Mouse (Mus musculus) hindbrain, embryonic 11.5 days (tissue): ENCODE measurements at regions not wholly inside any gene's neighbourhood (a gene's known extent, or its start where the extent isn't known, plus 50 kb on each side); places are given as distances from the start of the nearest gene placed in this dataset.
A peak's percentile ranks its signal among the peaks of the same experiment; 100 is the strongest.

Source experiments
- ATAC-seq: fragments of 200-750 bp; cut with Nextera tagmentation; 2 replicates; pipeline ENCODE4 v1.8.0; 2017; ENCODE audit warnings: mild to moderate bottlenecking, moderate TSS enrichment, moderate library complexity; ENCODE audit not compliant: low FRiP score
- DNase-seq: peaks from one replicate; pipeline ENCODE4 v3.0.0-alpha.2; 2015; ENCODE audit warnings: low spot score
- H3K27ac ChIP-seq: fragments of 300-500 bp; sonication (generic); 2 replicates; pipeline ENCODE4 v1.5.1; 2014; ENCODE audit warnings: mild to moderate bottlenecking, low read depth, low read length
- H3K27me3 ChIP-seq: fragments of 300-500 bp; sonication (generic); 2 replicates; pipeline ENCODE4 v1.6.1; 2014; ENCODE audit warnings: mild to moderate bottlenecking, low read length, moderate library complexity, mixed read lengths; ENCODE audit not compliant: control insufficient read depth, insufficient read depth
- H3K36me3 ChIP-seq: fragments of 300-500 bp; sonication (generic); 2 replicates; pipeline ENCODE4 v1.6.1; 2014; ENCODE audit warnings: mild to moderate bottlenecking, low read length, moderate library complexity, mixed read lengths; ENCODE audit not compliant: control insufficient read depth, insufficient read depth
- H3K4me1 ChIP-seq: fragments of 300-500 bp; sonication (generic); replicated peaks from 2 replicates; pipeline ENCODE4 v1.6.1; 2014; ENCODE audit warnings: low read length, mixed read lengths; ENCODE audit not compliant: control insufficient read depth, insufficient read depth
- H3K4me2 ChIP-seq: fragments of 300-500 bp; sonication (generic); replicated peaks from 2 replicates; pipeline ENCODE4 v1.6.1; 2014; ENCODE audit warnings: mild to moderate bottlenecking, low read depth, low read length
- H3K4me3 ChIP-seq: fragments of 300-500 bp; sonication (generic); 2 replicates; pipeline ENCODE4 v1.5.1; 2014; ENCODE audit warnings: low read depth, low read length
- H3K9ac ChIP-seq: fragments of 300-500 bp; sonication (generic); 2 replicates; pipeline ENCODE4 v1.6.1; 2014; ENCODE audit warnings: low read depth, low read length
- H3K9me3 ChIP-seq: fragments of 300-500 bp; sonication (generic); 2 replicates; pipeline ENCODE4 v1.6.1; 2016; ENCODE audit warnings: low read length; ENCODE audit not compliant: control insufficient read depth
- WGBS: fragments of 180-500 bp; shearing (Covaris S2); extraction: QIAGEN DNeasy Blood & Tissue Kit; methylation state at CpG from one replicate; pipeline ENCODE4 v1.1.7; 2014; 5-methylcytosine and 5-hydroxymethylcytosine counted together

- 86% methylated on average over 2 of the region's 2 CpGs for WGBS
- H3K4me2 ChIP-seq: no peak overlapping the region
- no peaks in the 10 kb centered on the region for H3K27me3 ChIP-seq
- no peak for DNase-seq
- no peak overlapping the region for H3K4me3 ChIP-seq
- H3K36me3 ChIP-seq: no peaks in the 10 kb centered on the region
- no peaks in the 10 kb centered on the region for H3K9me3 ChIP-seq
- H3K4me1 ChIP-seq: no peaks in the 10 kb centered on the region
- no peak overlapping the region for H3K9ac ChIP-seq
- H3K27ac ChIP-seq: no peak overlapping the region
- no peak for ATAC-seq
Observed at GRCm38 (mm10) chr4:26637859-26638258, 291.2 kb upstream of the Manea start.

GRCm38 (mm10) chr4:26630553-26631206 lies 284.0 kb upstream of the Manea start:
- no peak overlapping the region for H3K9ac ChIP-seq
- no peak overlapping the region for H3K4me3 ChIP-seq
- peak; percentile 63 for ATAC-seq
- H3K36me3 ChIP-seq: no peaks in the 10 kb centered on the region
- 39% methylated on average over 1 of the region's 1 CpGs for WGBS
- H3K4me2 ChIP-seq: no peak overlapping the region
- H3K27ac ChIP-seq: no peak overlapping the region
- no peak for DNase-seq
- no peaks in the 10 kb centered on the region for H3K9me3 ChIP-seq
- no peaks in the 10 kb centered on the region for H3K4me1 ChIP-seq
- no peaks in the 10 kb centered on the region for H3K27me3 ChIP-seq

DNA sequence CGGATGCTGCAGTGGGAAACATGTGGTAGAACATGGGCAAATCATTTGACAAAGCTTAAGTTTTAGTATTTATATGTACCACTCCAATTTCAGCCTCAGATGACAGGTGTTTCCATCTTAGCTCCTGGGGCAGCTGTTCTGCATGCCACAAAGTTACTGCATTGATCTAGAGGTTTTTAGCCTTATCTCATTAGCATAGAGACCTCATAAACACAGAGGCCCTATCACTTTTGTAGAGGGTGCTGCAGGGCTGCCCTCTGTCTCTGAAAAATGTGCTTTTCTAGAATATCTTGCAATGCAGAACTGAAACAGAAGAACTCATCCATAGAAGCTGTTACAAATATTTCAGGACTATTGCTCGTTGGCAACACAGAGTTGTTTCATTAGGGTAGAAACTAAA lies 283.0 kb upstream of the Manea start:
- Histone ChIP-seq H3K4me2 (no peak overlapping the region), H3K9me3 (no peaks in the 10 kb centered on the region), H3K4me3 (no peak overlapping the region), H3K9ac (no peak overlapping the region), H3K27me3 (no peaks in the 10 kb centered on the region), H3K4me1 (no peaks in the 10 kb centered on the region), H3K27ac (no peak overlapping the region), H3K36me3 (no peaks in the 10 kb centered on the region)
- ATAC-seq (no peak), DNase-seq (no peak)
- 88% methylated on average over 2 of the region's 2 CpGs for WGBS

GRCm38 (mm10) chr4:26627744-26628143 lies 281.1 kb upstream of the Manea start:
- Histone ChIP-seq H3K9ac (no peak overlapping the region), H3K27me3 (no peaks in the 10 kb centered on the region), H3K4me2 (no peak overlapping the region), H3K4me3 (no peak overlapping the region), H3K9me3 (no peaks in the 10 kb centered on the region), H3K36me3 (no peaks in the 10 kb centered on the region), H3K4me1 (no peaks in the 10 kb centered on the region), H3K27ac (no peak overlapping the region)
- no peak for ATAC-seq
- DNase-seq: no peak
- WGBS: 83% methylated on average over 6 of the region's 6 CpGs

DNA sequence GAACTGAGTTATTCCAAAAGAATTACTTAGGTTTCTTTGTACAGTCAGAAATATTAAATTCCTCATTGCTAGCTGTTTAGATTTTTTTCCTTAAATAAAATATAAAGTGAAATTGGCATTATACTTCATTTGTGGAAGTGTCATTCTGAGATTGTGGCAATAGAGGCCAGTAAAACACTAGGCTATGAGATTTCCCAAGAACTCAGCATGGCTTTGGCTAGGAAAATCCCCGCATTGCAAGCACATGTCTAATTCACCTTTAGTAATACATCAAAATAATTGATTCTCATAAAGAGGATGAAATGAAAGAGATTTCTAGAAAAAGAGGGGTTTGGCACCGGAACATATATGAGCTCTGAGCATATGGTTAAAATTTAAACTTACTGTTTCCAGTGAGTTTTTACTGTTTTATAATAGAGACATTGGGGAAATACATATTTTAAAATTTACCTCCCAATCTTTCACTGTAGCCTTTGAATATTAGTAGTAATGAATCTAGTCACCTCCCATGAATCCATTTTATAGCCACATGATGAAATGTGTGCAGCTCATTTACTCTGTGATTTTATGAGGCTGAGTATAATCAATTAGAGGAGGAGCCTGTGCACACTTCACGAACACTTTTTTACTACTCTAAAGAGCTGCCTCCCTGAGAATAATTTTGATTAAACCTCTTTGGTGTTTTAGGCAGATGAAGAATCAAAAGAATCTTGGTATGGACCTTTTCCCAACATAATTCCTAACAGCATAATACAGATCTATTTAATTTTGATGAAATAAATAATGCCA lies 242.6 kb upstream of the Manea start:
- 79% methylated on average over 3 of the region's 3 CpGs for WGBS

DNA sequence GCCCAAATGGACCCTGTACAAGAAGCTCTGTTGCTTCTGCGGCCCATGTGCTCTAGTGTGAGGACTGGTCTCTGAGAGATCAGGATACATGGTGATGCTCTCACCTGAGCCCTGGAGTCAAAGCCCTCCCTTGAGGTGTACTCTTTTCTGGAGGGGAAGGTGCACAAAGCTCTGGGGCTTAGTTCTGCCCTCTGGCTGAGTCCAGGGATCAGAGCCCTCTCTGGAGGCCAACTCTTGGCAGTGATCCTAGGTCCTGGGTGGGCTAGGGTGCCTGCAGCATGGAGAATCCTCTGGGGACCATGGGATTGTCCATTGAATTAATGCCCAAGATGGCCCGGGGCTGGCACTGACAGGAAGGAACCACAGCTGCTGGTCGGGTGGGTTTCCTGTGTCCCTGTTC lies 209.0 kb upstream of the Manea start:
- no peak for DNase-seq
- Histone ChIP-seq H3K4me2 (no peak overlapping the region), H3K36me3 (no peaks in the 10 kb centered on the region), H3K4me3 (no peak overlapping the region), H3K27me3 (no peaks in the 10 kb centered on the region), H3K4me1 (no peaks in the 10 kb centered on the region), H3K9ac (no peak overlapping the region), H3K27ac (no peak overlapping the region), H3K9me3 (no peaks in the 10 kb centered on the region)
- WGBS: 94% methylated on average over 3 of the region's 3 CpGs
- ATAC-seq: no peak

More for the DNA sequence above, 242.6 kb upstream of the Manea start:
- H3K27me3 ChIP-seq: no peaks in the 10 kb centered on the region
- no peak overlapping the region for H3K27ac ChIP-seq
- H3K4me2 ChIP-seq: no peak overlapping the region
- ATAC-seq: no peak
- no peaks in the 10 kb centered on the region for H3K36me3 ChIP-seq
- H3K9me3 ChIP-seq: no peaks in the 10 kb centered on the region
- no peak overlapping the region for H3K4me3 ChIP-seq
- no peaks in the 10 kb centered on the region for H3K4me1 ChIP-seq
- no peak for DNase-seq
- H3K9ac ChIP-seq: no peak overlapping the region

GRCm38 (mm10) chr4:26543833-26544232 lies 197.1 kb upstream of the Manea start:
- Histone ChIP-seq H3K9ac (no peak overlapping the region), H3K4me3 (no peak overlapping the region), H3K4me2 (no peak overlapping the region), H3K27me3 (no peaks in the 10 kb centered on the region), H3K36me3 (no peaks in the 10 kb centered on the region), H3K27ac (no peak overlapping the region), H3K4me1 (no peaks in the 10 kb centered on the region), H3K9me3 (no peaks in the 10 kb centered on the region)
- ATAC-seq (peak; percentile 72; the same call in 1 of the 2 replicates), DNase-seq (peak; percentile 64)
- WGBS: 45% methylated on average over 1 of the region's 1 CpGs

DNA sequence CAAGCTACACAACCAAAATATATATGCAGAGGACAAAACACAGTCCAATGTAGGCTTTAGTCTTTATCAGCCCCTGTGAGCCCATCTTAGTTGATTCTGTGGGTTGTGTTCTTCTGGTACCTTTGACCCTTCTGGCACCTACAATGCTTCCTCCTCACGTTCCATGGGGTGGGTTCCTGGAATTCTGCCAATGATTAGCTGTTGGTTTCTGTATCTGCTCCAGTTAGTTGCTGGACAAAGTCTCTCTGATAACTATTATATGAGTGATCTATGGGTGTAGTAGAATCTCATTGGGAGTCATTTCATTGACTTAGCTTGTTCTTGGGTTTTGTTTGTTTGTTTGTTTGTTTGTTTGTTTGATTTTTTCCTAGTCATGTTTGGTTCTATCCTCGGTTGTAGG lies 195.8 kb upstream of the Manea start:
- H3K36me3 ChIP-seq: no peaks in the 10 kb centered on the region
- no peak overlapping the region for H3K27ac ChIP-seq
- H3K9ac ChIP-seq: no peak overlapping the region
- no peaks in the 10 kb centered on the region for H3K9me3 ChIP-seq
- H3K4me1 ChIP-seq: no peaks in the 10 kb centered on the region
- H3K27me3 ChIP-seq: no peaks in the 10 kb centered on the region
- H3K4me3 ChIP-seq: no peak overlapping the region
- ATAC-seq (no peak), DNase-seq (no peak)
- no peak overlapping the region for H3K4me2 ChIP-seq
- 71% methylated on average over 2 of the region's 2 CpGs for WGBS

GRCm38 (mm10) chr4:26508004-26508403 lies 161.3 kb upstream of the Manea start:
- no peak for DNase-seq
- Histone ChIP-seq H3K27ac (no peak overlapping the region), H3K36me3 (no peaks in the 10 kb centered on the region), H3K4me3 (no peak overlapping the region), H3K4me1 (no peaks in the 10 kb centered on the region), H3K9me3 (no peaks in the 10 kb centered on the region), H3K4me2 (no peak overlapping the region), H3K9ac (no peak overlapping the region), H3K27me3 (no peaks in the 10 kb centered on the region)
- ATAC-seq: no peak
- 88% methylated on average over 5 of the region's 5 CpGs for WGBS
